Mouse (Mus musculus): Measurements from ENCODE around the gene Cplx2.

Gene Cplx2

GRCm38 (mm10) chr13:54403224-54404070 is 32.3 kb downstream of the Cplx2 start:
- DNase-seq (ENCODE audit: low spot score) = no peak

DNA sequence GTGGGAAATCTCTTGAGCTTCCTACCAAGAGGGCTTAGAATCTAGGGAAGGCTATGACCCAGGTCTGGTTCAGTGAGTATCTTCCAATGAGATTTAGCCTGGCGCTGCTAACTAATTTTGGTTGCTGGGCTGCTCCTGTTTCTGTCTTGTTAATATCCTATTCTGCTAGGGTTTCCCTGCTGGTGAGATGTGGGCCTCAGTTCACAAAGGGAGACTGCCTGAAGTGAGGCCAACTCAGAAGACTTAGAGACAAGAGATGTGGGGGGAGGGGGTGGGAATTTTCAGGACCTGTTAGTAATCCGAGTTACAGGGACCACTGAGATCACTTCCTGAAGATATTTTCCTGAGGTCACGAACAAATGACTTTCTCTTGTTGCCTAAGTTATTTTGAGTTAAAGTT is 33.1 kb downstream of the Cplx2 start:
- no peak for DNase-seq (ENCODE audit: low spot score)

- DNase-seq (ENCODE audit: low spot score) = no peak
These were observed 34.7 kb downstream of the Cplx2 start for GRCm38 (mm10) chr13:54405805-54406204.

DNA sequence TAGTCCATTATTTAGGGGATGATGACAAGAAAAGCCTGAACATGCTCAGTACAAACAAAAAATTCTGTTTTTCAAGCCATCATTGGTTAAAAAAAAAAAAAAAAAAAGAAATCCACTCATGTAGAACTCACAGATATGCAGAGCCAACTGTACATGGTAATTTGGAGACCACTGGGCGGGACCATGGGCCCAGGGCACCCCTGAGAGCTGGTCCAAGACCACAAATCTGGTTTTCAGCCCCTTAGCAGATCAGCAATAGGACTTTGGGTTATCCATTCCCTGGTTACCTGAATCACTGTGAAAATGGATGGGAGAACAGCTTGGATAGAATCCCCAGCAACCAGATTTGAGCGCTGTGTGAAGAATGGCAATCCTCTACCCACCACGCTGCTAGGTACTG is 40.5 kb downstream of the Cplx2 start:
- DNase-seq (ENCODE audit: low spot score) = no peak

- peak; percentile 18 for DNase-seq (ENCODE audit: low spot score)
These were observed 41.1 kb downstream of the Cplx2 start for GRCm38 (mm10) chr13:54412236-54412635.

DNA sequence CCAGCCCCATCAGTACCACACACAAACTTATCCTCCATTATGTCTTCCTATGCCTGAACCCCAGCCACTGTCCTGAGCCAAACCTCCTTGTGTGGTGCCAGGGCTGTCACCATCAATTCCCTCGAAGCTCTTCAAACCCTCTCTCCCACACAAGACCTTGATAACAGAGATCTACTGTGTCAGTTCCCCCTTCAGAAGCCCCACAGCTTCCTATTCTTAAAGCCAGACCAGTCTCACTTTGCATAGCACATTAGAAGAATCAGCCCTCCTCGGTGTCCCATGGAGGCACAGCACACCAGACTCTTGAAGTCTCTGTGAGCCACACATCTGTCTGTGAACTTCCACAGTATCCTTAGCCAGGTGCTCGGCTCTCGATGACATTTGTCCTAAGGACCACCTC is 41.6 kb downstream of the Cplx2 start:
- DNase-seq (ENCODE audit: low spot score) = no peak

DNA sequence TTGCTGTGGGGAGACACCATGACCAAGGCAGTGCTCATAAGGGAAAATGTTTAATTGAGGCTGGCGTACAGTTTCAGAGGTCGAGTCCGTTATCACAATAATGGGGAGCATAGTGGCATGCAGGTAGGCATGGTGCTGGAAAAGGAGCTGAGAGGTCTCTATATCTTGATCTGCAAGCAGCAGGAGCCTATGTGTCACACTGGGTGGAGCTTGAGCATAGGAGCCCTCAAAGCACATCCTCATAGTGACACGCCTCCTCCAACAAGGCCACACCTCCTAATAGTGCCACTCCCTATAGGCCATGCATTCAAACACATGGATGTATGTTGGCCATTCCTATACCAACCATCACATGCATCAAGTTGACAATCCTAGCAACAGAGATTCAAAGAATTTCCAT is 43.9 kb downstream of the Cplx2 start:
- no peak for DNase-seq (ENCODE audit: low spot score)

DNA sequence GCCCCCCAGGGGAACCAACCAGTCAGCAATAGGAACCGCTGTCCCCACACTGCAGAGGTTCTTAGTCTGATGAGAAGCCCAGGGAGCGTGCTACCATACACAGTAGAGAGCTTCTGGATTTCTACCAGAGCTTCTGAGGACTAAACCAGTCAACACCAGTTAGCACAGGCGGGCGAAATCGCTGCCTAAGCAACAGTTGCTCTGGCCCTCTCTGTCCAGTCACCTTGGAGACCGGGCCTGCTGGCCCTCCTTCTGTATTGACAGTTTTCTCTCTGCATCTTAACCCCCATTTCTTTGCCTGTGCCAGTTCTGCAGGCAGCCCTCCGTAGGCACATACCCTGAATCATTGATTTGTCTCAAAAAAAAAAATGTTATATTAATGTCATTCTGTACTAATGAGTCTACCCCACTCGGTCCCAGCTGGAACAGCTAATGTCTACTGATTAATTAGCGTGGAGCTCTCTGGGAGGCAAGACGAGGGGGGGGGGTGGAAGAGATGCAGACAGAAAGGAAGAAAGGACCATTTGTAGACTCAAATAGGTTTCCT is 47.7 kb downstream of the Cplx2 start:
- DNase-seq (ENCODE audit: low spot score) = peak; percentile 23

DNA sequence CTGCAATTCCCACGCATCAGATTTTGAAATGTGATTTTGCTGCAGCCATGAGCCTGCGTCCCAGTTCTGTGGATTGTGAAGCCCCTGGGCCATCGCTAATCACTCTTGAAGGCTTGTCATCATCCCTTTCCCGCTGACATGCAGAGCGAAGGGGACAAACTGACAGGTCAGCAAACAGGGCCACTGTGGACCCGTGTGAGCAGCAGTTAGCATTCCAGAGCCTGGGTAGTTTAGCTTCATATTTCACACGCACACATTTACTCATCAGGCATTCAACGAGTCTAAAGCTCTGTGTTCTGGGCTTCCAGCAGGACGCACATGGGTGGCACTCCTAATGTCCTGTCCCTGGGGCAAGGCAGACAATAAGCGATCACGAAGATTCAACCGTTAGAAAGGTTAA is 49.1 kb downstream of the Cplx2 start:
- DNase-seq (ENCODE audit: low spot score) = no peak

GRCm38 (mm10) chr13:54425269-54425668 is 54.1 kb downstream of the Cplx2 start:
- DNase-seq (ENCODE audit: low spot score) = peak; percentile 23

DNA sequence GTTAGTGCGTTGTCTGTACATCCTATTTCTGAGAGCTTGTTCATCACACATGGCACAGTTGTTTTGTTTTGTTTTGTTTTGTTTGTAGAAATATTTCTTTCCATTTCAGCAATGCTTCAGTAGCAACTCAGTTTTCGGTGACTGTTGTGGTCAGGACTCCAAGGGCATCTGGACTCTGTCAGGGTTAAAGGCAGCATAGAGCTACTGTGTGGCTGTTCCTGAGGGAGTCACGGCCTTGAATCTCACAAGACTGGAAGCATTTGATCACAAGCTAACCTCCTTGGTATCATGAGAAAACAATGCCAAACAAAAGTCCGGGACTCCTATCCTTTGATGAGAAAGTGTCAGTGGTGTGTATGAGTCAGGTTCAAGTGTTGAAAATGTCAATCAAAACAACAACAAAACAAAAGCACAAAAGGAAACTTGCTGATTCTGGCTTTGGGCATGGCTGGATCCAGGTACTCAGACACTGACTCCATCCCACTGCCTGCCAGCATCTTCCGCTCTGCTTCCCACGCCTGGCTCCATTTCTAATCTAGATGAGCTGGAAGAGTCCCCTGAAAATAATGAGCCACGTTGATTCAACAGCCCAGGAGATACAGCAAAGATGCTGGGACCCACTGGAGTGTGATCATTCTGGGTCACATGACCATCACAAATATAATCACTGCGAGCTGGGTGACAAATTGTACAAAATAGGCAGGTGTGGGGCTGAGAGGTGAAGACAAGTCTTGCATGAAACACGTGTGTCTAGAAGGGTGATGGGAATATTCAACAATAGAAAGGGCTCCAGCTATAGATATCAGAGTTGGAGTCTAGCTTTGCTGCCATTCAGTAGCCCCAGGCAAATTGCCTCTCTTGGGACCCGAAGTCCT is 55.9 kb downstream of the Cplx2 start:
- DNase-seq (ENCODE audit: low spot score) = no peak

DNA sequence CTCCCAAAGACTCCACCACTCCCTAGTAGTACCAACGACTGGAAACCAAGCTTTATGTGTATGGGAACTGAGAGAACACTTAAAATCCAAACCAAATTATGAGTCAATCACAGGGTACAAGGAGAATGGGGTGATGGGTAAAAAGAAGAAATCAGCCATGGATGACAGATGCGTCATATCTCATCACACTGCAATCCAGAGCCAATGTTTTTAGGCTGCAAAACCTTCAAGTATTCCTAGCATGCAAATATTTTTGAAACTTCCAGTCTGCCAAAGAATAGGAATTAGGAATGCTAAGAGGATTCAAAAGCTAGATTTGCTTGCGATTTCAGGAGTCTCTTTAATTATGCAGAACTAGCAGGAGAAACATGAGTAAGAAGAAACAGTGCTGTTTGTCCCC is 57.6 kb downstream of the Cplx2 start:
- no peak for DNase-seq (ENCODE audit: low spot score)

GRCm38 (mm10) chr13:54430051-54430450 is 58.9 kb downstream of the Cplx2 start:
- DNase-seq (ENCODE audit: low spot score) = no peak

GRCm38 (mm10) chr13:54431161-54431560 is 60.0 kb downstream of the Cplx2 start:
- DNase-seq (ENCODE audit: low spot score) = no peak

Measured in embryo, embryonic 10.5 days (tissue).